Mouse (Mus musculus) limb, embryonic 12.5 days (tissue): ENCODE measurements around the gene Capza1. TPM values are rescaled to one million over a fixed set of nuclear protein-coding genes. Genes with fewer than 3 reads are reported as not detected.
"Not testable (repeated sequence)": the region's sequence is repeated elsewhere in the genome, so short reads cannot be mapped to it uniquely, and the experiment has no call there.

Source experiments
- ATAC-seq: fragments of 200-750 bp; cut with Nextera tagmentation; 2 replicates; pipeline ENCODE4 v1.8.0; 2017; ENCODE audit warnings: low read depth, moderate TSS enrichment; ENCODE audit not compliant: insufficient number of reproducible peaks, insufficient read depth, low FRiP score, low TSS enrichment
- H3K27ac ChIP-seq: fragments of 300-500 bp; sonication (generic); 2 replicates; pipeline ENCODE4 v1.5.1; 2016; ENCODE audit warnings: mild to moderate bottlenecking, moderate library complexity
- H3K27me3 ChIP-seq: fragments of 300-500 bp; sonication (generic); 2 replicates; pipeline ENCODE4 v1.6.1; 2016; ENCODE audit warnings: mild to moderate bottlenecking, moderate library complexity
- H3K36me3 ChIP-seq: fragments of 300-500 bp; sonication (generic); 2 replicates; pipeline ENCODE4 v1.6.1; 2016; ENCODE audit warnings: mild to moderate bottlenecking, moderate library complexity
- H3K4me1 ChIP-seq: fragments of 300-500 bp; sonication (generic); replicated peaks from 2 replicates; pipeline ENCODE4 v1.6.1; 2016
- H3K4me2 ChIP-seq: fragments of 300-500 bp; sonication (generic); 2 replicates; pipeline ENCODE4 v1.6.1; 2016; ENCODE audit warnings: mild to moderate bottlenecking, moderate library complexity
- H3K4me3 ChIP-seq: fragments of 300-500 bp; sonication (generic); replicated peaks from 2 replicates; pipeline ENCODE4 v1.5.1; 2016; ENCODE audit warnings: mild to moderate bottlenecking
- H3K9ac ChIP-seq: fragments of 300-500 bp; sonication (generic); replicated peaks from 2 replicates; pipeline ENCODE4 v1.6.1; 2016; ENCODE audit warnings: mild to moderate bottlenecking, moderate library complexity
- H3K9me3 ChIP-seq: fragments of 300-500 bp; sonication (generic); 2 replicates; pipeline ENCODE4 v1.6.1; 2016; ENCODE audit warnings: mild to moderate bottlenecking, moderate library complexity
- WGBS: fragments of 180-500 bp; shearing (Covaris S2); methylation state at CpG from one replicate; pipeline ENCODE4 v1.1.7; 2016; 5-methylcytosine and 5-hydroxymethylcytosine counted together
- polyA plus RNA-seq: library from polyadenylated mRNA; unstranded; fragments of >200 nt; fragmentation: Nextera tagmentation; extraction: Ambion mirVana; gene quantifications from 2 replicates; pipeline ENCODE4 v1.2.1, GENCODE M21; 2016

Capza1 gene
- polyA plus RNA-seq, result 183 and 196 TPM in 2 replicates

- Histone ChIP-seq H3K4me2 (peak within 1 kb of the TSS; percentile 73), H3K36me3 (peaks cover 8% of the 10 kb centered on the region; the same call in 1 of the 2 replicates), H3K9me3 (no peaks in the 10 kb centered on the region), H3K4me3 (peak within 1 kb of the TSS; percentile 56), H3K27me3 (no peaks in the 10 kb centered on the region), H3K27ac (peak within 1 kb of the TSS; percentile 97), H3K9ac (peak within 1 kb of the TSS; percentile 74), H3K4me1 (peaks cover 31% of the 10 kb centered on the region)
- ATAC-seq, result peak; percentile 96
- WGBS, result 0% methylated on average over 43 of the region's 43 CpGs
Observed at GRCm38 (mm10) chr3:104863786-104864650, at the start of gene Capza1, which contains the start of gene St7l. Gene Capza1 (minus strand): TSS chr3:104864505. Gene St7l (plus strand): TSS chr3:104864005.

DNA sequence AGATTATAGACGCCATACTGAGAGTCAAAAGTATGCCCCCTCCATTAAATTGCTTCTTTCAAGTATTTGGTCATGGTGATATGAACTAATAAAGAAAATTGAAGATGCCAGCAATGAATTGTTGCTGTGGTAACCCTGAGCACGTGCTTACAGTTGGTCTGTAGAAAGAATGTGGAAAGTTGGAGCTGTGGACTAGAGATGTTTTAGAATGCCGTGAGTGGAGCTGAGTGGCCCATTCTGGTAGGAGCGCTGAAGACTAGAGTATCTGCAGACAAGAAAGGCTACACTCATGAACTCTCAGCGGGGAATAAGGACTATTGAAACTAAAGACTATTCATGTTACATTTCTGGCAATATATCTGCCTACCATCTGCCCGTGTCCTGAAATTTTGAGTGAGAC is 44.9 kb upstream of the Capza1 start:
- Histone ChIP-seq H3K4me1 (no peaks in the 10 kb centered on the region), H3K36me3 (peaks cover 30% of the 10 kb centered on the region), H3K9me3 (no peaks in the 10 kb centered on the region), H3K27ac (no peak overlapping the region), H3K9ac (no peak overlapping the region), H3K4me2 (no peak overlapping the region), H3K27me3 (no peaks in the 10 kb centered on the region), H3K4me3 (no peak overlapping the region)
- WGBS, result 96% methylated on average over 6 of the region's 6 CpGs
- ATAC-seq, result no peak

GRCm38 (mm10) chr3:104906007-104906406 is 41.7 kb upstream of the Capza1 start:
- Histone ChIP-seq H3K9ac (no peak overlapping the region), H3K36me3 (peaks cover 43% of the 10 kb centered on the region), H3K27ac (no peak overlapping the region), H3K4me1 (no peaks in the 10 kb centered on the region), H3K4me3 (no peak overlapping the region), H3K9me3 (no peaks in the 10 kb centered on the region), H3K27me3 (no peaks in the 10 kb centered on the region), H3K4me2 (no peak overlapping the region)
- no peak for ATAC-seq
- WGBS, result 93% methylated on average over 3 of the region's 3 CpGs

GRCm38 (mm10) chr3:104905389-104905788 is 41.1 kb upstream of the Capza1 start:
- Histone ChIP-seq H3K9me3 (no peaks in the 10 kb centered on the region), H3K36me3 (peaks cover 40% of the 10 kb centered on the region), H3K9ac (no peak overlapping the region), H3K4me1 (no peaks in the 10 kb centered on the region), H3K27ac (no peak overlapping the region), H3K4me2 (no peak overlapping the region), H3K4me3 (no peak overlapping the region), H3K27me3 (no peaks in the 10 kb centered on the region)
- WGBS, result 93% methylated on average over 4 of the region's 4 CpGs
- ATAC-seq, result no peak

GRCm38 (mm10) chr3:104901154-104901553 is 36.8 kb upstream of the Capza1 start:
- H3K36me3 ChIP-seq, result peaks cover 58% of the 10 kb centered on the region
- ATAC-seq, result no peak
- no peak overlapping the region for H3K4me2 ChIP-seq
- 94% methylated on average over 4 of the region's 4 CpGs for WGBS
- H3K9me3 ChIP-seq, result no peaks in the 10 kb centered on the region
- no peaks in the 10 kb centered on the region for H3K4me1 ChIP-seq
- H3K27me3 ChIP-seq, result no peaks in the 10 kb centered on the region
- H3K4me3 ChIP-seq, result no peak overlapping the region
- no peak overlapping the region for H3K9ac ChIP-seq
- H3K27ac ChIP-seq, result no peak overlapping the region

DNA sequence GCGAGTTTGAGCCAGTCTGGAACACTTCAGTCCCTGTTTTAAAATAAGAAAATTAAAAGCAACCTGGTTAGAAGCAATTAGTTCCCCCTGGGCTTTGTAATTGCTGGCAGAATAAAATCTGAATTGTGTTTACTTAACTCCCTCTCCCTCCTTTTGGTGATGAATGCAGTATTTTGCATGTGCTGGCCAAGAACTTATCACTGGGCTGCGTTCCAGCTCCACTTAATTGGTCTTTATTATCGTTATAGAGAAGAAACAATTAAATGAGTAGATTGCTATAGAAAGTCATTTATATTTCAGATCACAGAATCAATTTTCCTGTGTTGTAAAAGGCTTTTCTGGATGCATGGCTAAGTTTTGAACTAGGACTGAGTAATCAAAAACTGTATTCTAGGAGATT is 31.8 kb upstream of the Capza1 start:
- no peak overlapping the region for H3K4me2 ChIP-seq

DNA sequence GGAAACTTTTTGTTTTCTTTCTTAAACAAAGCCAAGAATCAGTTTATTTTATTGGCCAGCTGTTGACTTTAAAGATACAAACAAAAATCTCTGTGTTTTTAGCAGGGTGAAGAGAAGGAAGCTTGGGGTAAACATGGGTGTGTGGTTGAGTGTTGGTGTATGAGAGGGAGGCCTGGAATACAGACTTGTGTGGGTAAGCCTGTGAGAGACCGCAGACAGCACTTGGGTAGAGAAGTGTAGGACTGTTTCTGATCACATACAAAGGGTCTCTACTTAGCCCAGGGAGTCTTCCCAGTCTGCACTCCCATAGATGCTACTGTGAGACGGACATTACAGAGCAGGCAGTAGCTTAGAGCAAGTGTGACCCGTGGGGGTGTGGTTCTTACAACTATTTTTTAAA is 24.3 kb upstream of the Capza1 start:
- WGBS, result 84% methylated on average over 3 of the region's 3 CpGs
- peaks cover 70% of the 10 kb centered on the region for H3K36me3 ChIP-seq
- no peak for ATAC-seq

More for the DNA sequence above, 31.8 kb upstream of the Capza1 start:
- 89% methylated on average over 3 of the region's 3 CpGs for WGBS
- H3K4me1 ChIP-seq, result no peaks in the 10 kb centered on the region
- H3K27ac ChIP-seq, result no peak overlapping the region
- no peak for ATAC-seq
- H3K9me3 ChIP-seq, result no peaks in the 10 kb centered on the region
- no peak overlapping the region for H3K9ac ChIP-seq
- H3K27me3 ChIP-seq, result no peaks in the 10 kb centered on the region
- H3K4me3 ChIP-seq, result no peak overlapping the region
- peaks cover 65% of the 10 kb centered on the region for H3K36me3 ChIP-seq

DNA sequence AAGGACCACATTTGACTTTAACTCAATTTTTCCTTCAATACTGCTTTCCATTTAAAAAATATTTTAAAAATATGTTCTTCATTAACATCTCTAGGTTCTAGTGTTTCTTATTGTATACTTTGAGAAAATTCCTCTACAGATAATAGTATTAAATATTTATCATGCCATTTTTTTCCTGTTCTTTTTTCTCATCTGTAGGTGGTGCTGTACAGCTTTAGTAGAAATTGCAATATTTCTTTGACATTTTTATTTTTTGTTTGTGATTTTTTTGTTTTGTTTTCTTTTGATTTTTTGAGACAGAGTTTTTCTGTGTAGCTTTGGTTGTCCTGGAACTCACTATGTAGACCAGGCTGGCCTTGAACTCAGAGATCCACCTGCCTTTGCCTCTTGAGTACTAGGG is 5.3 kb upstream of the Capza1 start:
- peaks cover 9% of the 10 kb centered on the region for H3K4me1 ChIP-seq
- H3K36me3 ChIP-seq, result peaks cover 56% of the 10 kb centered on the region
- H3K4me3 ChIP-seq, result no peak overlapping the region
- H3K27ac ChIP-seq, result no peak overlapping the region
- no peak overlapping the region for H3K9ac ChIP-seq
- no peaks in the 10 kb centered on the region for H3K27me3 ChIP-seq
- H3K4me2 ChIP-seq, result no peak overlapping the region
- H3K9me3 ChIP-seq, result no peaks in the 10 kb centered on the region
- no peak for ATAC-seq

More for the DNA sequence above, 24.3 kb upstream of the Capza1 start:
- Histone ChIP-seq H3K27ac (no peak overlapping the region), H3K4me3 (no peak overlapping the region), H3K27me3 (no peaks in the 10 kb centered on the region), H3K4me2 (no peak overlapping the region), H3K9ac (no peak overlapping the region), H3K9me3 (no peaks in the 10 kb centered on the region), H3K4me1 (no peaks in the 10 kb centered on the region)

DNA sequence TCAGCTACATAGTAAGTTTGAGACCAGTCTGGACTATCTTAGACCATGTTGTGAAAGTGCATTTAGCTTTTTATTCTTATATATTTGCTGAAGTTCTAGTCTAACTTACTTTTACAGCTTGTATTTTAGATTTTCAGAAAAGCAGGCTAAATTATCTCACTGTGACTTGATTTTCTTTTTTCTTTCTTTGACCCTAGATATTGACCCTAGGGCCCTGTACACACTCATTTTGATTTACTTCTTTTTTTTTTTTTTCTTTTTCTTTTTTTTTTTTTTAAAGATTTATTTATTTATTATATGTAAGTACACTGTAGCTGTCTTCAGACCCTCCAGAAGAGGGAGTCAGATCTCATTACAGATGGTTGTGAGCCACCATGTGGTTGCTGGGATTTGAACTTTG is 2.4 kb upstream of the Capza1 start:
- H3K27me3 ChIP-seq, H3K9me3 ChIP-seq, H3K27ac ChIP-seq, H3K4me2 ChIP-seq, H3K4me3 ChIP-seq, ATAC-seq, H3K9ac ChIP-seq: not testable (repeated sequence)
- Histone ChIP-seq H3K36me3 (peaks cover 29% of the 10 kb centered on the region), H3K4me1 (peaks cover 20% of the 10 kb centered on the region)

- Histone ChIP-seq H3K4me2 (peak overlapping the region; percentile 73), H3K4me1 (peaks cover 28% of the 10 kb centered on the region), H3K9me3 (no peaks in the 10 kb centered on the region), H3K4me3 (peak overlapping the region; percentile 56), H3K27ac (peak overlapping the region; percentile 97), H3K9ac (peak overlapping the region; percentile 74), H3K27me3 (no peaks in the 10 kb centered on the region), H3K36me3 (peaks cover 16% of the 10 kb centered on the region)
- peak; percentile 7; the same call in 1 of the 2 replicates for ATAC-seq
- under 1% methylated on average over 12 of the region's 12 CpGs for WGBS
Observed at GRCm38 (mm10) chr3:104865341-104865788, 1.1 kb upstream of the Capza1 start.

GRCm38 (mm10) chr3:104864651-104865340 is 491 bp upstream of the Capza1 start:
- Histone ChIP-seq H3K36me3 (peaks cover 12% of the 10 kb centered on the region; the same call in 1 of the 2 replicates), H3K9ac (peak overlapping the region; percentile 74), H3K4me2 (peak overlapping the region; percentile 73), H3K4me1 (peaks cover 28% of the 10 kb centered on the region), H3K4me3 (peak overlapping the region; percentile 56), H3K27ac (peak overlapping the region; percentile 97), H3K9me3 (no peaks in the 10 kb centered on the region), H3K27me3 (no peaks in the 10 kb centered on the region)
- peak; percentile 86 for ATAC-seq
- WGBS, result under 1% methylated on average over 48 of the region's 48 CpGs
